Mouse (Mus musculus) olfactory bulb, adult 2 months (tissue): ENCODE results near the gene Vav3. TPM values are rescaled to one million over a fixed set of nuclear protein-coding genes. Genes with fewer than 3 reads are reported as not detected.

Source experiments
- H3K27ac ChIP-seq: fragments of 200-500 bp; 2 replicates; pipeline ENCODE4 v1.5.1; 2012; ENCODE audit warnings: low read depth, low read length; ENCODE audit not compliant: insufficient read depth
- H3K4me1 ChIP-seq: fragments of 200-500 bp; 2 replicates; pipeline ENCODE4 v1.6.1; 2012; ENCODE audit warnings: low read length; ENCODE audit not compliant: control insufficient read depth, insufficient read depth
- H3K4me3 ChIP-seq: fragments of 200-500 bp; 2 replicates; pipeline ENCODE4 v1.5.1; 2012; ENCODE audit warnings: mild to moderate bottlenecking, low read depth, low read length, moderate library complexity; ENCODE audit not compliant: insufficient read depth
- CTCF ChIP-seq: fragments of 200-500 bp; IDR thresholded peaks from 2 replicates; pipeline ENCODE4 v1.5.1; 2012; ENCODE audit warnings: low read depth, mild to moderate bottlenecking, low read length, moderate library complexity; ENCODE audit not compliant: insufficient read depth
- POLR2A ChIP-seq: fragments of 200-500 bp; IDR thresholded peaks from 2 replicates; pipeline ENCODE4 v1.6.1; 2012; ENCODE audit warnings: mild to moderate bottlenecking, low read depth, low read length, moderate library complexity; ENCODE audit not compliant: insufficient read depth
- WGBS: fragments of 180-500 bp; shearing (Covaris S2); methylation state at CpG from one replicate; pipeline ENCODE4 v1.1.7; 2018; 5-methylcytosine and 5-hydroxymethylcytosine counted together
- polyA plus RNA-seq: library from polyadenylated mRNA; stranded (reverse); fragments of >200 nt; gene quantifications from 2 replicates; pipeline ENCODE4 v1.2.4, GENCODE M21; 2012; ENCODE audit warnings: low replicate concordance; ENCODE audit not compliant: missing spikeins, insufficient read depth, insufficient read length

Gene Vav3
- polyA plus RNA-seq, 1 experiment: not detected

DNA sequence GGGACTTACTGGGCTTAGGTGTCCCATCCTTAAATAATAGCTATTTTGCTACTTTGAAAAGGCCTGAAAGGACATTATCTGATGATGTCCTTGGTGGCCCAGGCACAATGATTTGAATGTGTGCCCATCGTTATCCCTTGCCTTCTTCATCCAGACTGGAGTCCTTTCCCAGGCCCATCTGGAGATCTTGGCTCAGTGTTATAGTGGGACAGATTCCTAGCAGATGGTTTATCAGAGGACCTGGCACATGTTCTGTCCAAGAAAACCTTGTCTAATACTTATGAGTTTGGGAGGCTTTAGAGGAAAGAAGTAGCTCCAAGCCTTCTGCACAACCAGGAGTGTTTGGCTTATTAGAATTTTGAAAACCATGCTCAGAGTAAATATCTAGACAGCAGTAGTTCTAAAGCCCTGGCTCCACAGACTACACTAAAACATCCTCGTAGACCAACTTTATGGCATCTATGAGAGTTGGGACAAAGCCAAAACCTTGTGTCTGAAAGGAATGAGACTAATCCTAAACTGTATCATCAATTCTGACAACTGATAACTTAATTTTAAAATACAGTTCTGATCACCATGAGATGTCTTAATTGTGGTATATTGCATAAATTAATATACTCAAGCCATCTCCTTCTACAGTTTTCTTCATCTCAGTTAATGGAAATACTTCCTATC is 367.5 kb downstream of the Vav3 start:
- no peak overlapping the region for H3K4me3 ChIP-seq
- no peak for TF ChIP-seq POLR2A
- no peak for TF ChIP-seq CTCF
- 75% methylated on average over 2 of the region's 2 CpGs for WGBS

DNA sequence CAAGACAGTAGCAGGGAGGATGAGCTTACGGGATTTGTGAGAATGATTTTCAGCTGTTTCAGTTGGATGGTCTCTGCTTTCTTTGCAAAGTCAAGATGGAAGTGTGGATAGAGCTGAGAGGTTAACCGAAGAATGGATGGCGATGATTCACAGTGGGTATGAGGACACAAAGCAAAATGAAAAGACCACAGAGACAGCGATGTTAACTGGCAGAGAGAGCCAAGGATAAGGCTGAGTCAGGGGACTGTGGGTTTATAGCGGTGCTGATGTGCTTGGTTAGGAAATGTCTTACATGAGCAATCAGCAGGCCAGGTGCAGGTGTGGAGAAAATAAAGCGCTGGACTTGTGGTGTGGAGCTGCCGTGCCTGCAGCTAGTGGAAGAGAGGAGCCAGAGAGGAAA is 371.3 kb downstream of the Vav3 start:
- H3K4me3 ChIP-seq: no peak overlapping the region
- WGBS: 95% methylated on average over 7 of the region's 7 CpGs

More for the DNA sequence above, 367.5 kb downstream of the Vav3 start:
- Histone ChIP-seq H3K27ac (no peak overlapping the region), H3K4me1 (no peaks in the 10 kb centered on the region)

GRCm38 (mm10) chr3:109714476-109714875 is 374.0 kb downstream of the Vav3 start:
- H3K27ac ChIP-seq: no peak overlapping the region
- TF ChIP-seq CTCF (no peak), POLR2A (no peak)
- no peak overlapping the region for H3K4me3 ChIP-seq
- H3K4me1 ChIP-seq: no peaks in the 10 kb centered on the region

More for the DNA sequence above, 371.3 kb downstream of the Vav3 start:
- TF ChIP-seq POLR2A (no peak), CTCF (no peak)
- Histone ChIP-seq H3K4me1 (no peaks in the 10 kb centered on the region), H3K27ac (no peak overlapping the region)

GRCm38 (mm10) chr3:109721753-109722152 is 381.3 kb downstream of the Vav3 start:
- H3K27ac ChIP-seq: no peak overlapping the region
- WGBS: 97% methylated on average over 3 of the region's 3 CpGs
- no peaks in the 10 kb centered on the region for H3K4me1 ChIP-seq
- TF ChIP-seq POLR2A (no peak), CTCF (no peak)
- no peak overlapping the region for H3K4me3 ChIP-seq

DNA sequence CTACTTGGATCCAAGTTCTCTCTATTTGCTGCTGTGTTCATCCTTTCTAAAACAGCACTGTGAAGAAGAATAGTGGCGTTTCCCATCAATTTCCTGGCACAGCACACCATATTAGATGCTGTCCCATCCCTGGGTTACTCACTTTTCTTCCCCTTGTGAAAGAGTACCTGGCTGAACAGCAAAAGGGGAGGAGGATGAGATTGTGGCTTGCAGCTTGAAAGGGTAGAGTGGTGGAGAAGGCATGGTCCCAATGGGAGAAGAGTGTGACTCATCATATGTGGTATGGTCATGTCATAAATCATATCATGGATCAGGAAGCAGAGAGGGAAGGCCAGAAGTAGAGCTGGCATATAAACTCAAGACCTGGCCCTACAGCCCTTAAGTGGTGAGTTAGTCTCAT is 386.3 kb downstream of the Vav3 start:
- TF ChIP-seq CTCF (no peak), POLR2A (no peak)
- 85% methylated on average over 1 of the region's 1 CpGs for WGBS
- Histone ChIP-seq H3K27ac (no peak overlapping the region), H3K4me1 (no peaks in the 10 kb centered on the region), H3K4me3 (no peak overlapping the region)

DNA sequence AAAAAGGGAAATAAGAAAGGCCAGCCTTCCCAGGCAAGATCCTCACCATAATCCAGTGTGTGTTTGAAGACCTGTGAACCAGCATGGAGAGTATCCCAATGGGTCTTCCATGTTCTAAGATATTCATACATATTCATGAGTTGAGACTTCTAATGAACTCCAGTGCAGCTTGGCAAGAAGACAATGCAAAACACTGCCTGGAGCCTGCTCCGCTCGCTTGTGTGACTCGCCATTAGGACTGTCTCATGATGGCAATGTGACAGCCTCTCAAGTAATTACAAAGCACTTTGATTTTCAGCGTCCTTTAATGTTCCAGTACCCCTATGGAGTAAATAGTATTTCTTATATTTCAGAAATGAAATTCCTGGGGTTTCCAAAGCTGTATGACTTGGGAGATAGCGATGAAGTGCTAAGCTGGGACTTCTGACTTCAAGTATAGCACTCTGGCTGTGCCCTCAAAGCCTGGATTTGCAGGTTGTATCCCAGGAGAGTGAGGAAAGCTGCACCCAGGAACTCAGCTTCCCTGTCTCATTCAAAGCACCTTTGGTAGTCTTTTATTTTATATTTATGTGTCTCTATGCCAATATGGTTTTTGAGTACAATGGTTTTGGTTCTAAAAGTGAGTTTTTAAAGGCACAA is 391.3 kb downstream of the Vav3 start:
- Histone ChIP-seq H3K4me1 (no peaks in the 10 kb centered on the region; the same call in 1 of the 2 replicates), H3K4me3 (no peak overlapping the region), H3K27ac (no peak overlapping the region)
- WGBS: 69% methylated on average over 5 of the region's 5 CpGs
- TF ChIP-seq CTCF: no peak
- no peak for TF ChIP-seq POLR2A

- Histone ChIP-seq H3K27ac (no peak overlapping the region), H3K4me1 (no peaks in the 10 kb centered on the region; the same call in 1 of the 2 replicates), H3K4me3 (no peak overlapping the region)
- TF ChIP-seq POLR2A (no peak), CTCF (no peak)
- 33% methylated on average over 10 of the region's 10 CpGs for WGBS
These were observed 392.1 kb downstream of the Vav3 start for GRCm38 (mm10) chr3:109732327-109733182.

Other genes with a start within 250 kb of the Vav3 start
- not detected in 2 replicates for gene Slc25a24, start 217.5 kb upstream of the Vav3 start, polyA plus RNA-seq